Mouse (Mus musculus) thymus, postnatal 10 days (tissue): ENCODE results near the gene H2-DMb2.
A peak's percentile ranks its signal among the peaks of the same experiment; 100 is the strongest.

Source experiments
- DNase-seq, 2 experiments: peaks; one replicate each; pipeline ENCODE4 v3.0.0; 2021; ENCODE audit warnings: low spot score in 2 of 2

Gene H2-DMb2

DNA sequence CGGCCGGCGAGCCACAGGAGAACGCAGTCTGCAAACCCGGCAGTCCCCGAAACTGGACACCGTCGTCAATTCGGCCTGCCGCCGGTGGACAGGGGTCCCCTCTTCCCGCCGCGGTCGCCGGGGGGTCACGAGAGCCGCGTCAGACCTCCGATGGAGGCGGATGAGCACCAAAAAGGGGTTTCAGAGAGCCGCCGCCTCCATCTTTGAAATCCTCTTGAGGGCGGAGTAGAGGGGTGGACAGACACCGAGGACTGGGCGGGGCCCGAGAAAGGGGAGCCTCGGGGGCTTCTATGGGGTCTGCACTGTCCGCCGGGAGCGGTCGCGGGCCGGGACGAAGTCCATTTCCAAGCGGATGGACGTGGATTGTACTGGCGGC, 24.2 kb upstream of the H2-DMb2 start:
- no peak for DNase-seq

DNA sequence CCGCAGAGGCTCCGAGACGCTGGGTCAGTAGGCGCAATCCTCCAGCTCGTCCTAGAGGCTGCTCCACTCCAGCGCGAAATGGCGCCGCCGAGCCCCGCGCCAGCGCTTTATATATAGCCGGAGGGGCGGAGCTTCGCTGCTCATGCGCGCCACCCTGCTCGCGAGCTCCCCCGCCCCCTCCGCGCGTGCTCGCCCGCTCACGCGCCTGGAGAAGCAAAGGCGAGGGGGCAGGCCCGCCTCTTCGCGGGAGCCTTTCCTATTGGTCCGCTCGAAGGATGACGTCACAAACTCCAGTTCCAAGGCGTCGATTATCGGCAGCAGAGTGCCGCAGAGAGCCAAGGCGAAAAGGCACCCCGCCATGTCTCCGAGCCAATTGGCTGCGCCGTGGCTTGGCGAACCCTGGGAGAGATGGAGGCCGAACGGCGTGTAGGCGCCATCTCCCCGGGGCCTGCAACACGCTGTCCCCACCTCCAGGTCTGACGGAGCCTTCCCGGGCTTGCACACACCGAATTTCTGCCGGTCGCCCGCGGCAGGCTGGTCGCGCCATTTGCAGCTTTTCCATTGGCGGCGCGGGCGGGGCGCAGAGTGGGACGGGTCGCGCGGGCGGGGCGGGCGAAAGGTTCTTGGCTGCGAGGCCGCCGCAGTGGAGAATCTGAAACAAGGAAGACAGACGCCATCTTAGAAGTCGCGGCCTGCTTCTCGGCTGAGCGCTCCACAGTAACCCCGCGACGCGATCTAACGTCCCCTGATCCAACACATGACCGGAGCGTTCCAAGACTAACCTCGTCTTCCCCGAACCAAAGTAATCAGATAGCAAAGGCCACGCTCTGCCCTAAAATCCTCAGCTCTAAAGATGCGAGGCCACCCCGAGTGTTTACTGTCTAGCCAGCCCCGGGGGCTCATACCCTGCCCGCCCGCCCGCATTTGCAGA, 23.6 kb upstream of the H2-DMb2 start, which contains the start of gene H2-DMa:
H2-DMa (plus strand) TSS at position 293 of the 931 bp plus-strand sequence.
- peak; percentile 99 for DNase-seq

DNA sequence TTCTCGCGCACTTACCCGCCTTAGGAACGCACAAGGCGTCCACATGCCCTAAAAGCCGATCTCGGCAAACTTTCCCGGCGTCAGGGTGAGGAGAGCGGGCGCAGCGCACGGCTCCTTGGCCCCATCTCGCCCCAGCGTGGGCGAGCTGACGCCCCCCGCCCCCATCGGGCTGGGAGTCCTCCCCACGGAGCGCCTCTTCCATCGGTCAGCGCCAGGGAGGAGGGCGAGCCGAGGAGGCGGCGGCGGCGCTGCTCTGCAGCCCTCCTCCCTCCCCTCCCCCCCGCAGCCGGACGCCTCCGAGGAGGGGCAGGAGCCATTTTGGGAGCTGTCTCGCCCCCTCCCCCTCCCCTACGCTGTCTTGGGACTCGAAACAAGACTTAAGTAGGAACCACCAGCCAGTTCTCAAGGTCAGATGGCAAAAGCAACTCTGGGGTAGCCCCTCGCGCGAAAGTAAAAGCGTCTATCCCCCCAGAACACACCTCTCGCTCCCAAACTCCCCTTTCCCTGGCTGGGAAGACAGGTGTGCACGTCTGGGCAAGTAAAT, 22.9 kb upstream of the H2-DMb2 start:
- DNase-seq, result peak; percentile 79 to 81

DNA sequence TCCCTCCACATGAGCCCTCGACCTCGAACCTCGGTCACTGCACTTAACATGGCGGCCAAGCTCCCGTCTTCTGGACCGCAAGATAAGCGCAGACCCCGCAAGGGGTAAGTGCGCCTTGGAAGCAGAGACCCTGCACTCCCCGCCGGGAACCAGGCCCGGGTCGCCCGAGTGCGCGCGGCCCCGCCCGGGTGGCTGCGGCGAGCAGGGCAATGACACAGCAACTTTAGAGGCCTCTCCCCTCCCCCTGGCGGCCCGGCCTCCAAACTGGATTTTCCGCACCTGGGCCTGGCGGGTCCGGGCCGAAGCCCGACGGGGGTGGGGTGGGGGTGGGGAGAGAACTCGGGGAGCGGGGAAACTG, 22.3 kb upstream of the H2-DMb2 start:
- peak; percentile 81 to 85 for DNase-seq

- peak; percentile 45 to 57 for DNase-seq
These were observed 21.8 kb upstream of the H2-DMb2 start for GRCm38 (mm10) chr17:34121172-34121878.

DNA sequence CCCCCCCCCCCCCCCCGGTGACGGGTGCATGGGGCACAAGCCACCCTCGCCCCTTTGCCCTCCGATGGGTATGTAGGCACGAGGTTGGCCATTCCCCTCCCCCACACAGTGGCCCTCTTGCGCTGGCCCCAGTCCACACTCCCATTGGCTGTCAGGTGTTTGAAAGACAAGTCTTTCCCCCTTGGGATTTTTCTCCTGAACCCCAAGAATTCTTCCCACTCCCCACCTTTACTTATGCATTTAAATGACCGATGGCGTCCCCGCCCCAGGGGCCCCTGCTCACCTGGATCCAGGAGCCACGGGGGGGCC, 21.3 kb upstream of the H2-DMb2 start:
- DNase-seq, result no peak

DNA sequence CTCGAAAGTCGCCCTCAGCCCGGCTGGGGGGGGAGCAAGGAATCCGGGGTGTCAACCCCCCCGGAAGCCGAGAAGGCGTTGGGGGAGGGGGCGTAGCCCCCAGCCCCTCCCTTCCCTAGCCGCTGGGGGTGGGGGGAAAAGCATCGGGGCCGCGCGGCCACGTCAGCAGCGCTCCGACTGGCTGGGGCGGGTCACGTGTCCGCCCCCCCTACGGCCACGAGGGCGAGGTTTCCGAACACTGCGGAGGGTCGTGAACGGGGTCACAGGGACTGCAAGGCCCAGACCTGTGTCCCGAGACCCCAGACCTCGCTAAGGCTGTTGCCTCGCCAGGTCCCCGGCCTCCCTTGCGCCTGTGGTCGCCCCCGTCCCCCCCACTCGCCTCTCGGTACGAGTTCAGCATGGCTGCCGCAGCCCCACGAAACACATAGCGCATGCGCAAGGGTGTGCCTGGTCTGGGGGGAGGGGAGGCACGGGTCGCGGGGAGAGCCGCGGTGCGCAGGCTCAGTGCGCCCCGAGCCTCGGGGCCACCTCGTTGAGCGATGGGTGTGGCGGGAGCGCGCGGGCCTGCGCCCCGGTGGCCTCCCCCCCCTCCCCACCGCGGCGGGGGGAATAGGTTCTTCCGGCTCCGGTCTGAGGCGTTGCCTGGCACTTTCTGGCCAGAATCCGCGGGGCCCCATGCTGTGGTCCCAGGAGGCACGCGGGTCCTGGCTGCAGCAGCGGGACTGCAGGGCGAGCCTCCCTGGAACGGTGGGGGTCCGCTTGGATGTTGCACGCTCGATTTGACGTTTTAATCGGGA, 20.7 kb upstream of the H2-DMb2 start, which contains the start of gene Brd2:
Brd2 (minus strand) TSS at position 447 of the 797 bp plus-strand sequence.
- peak; percentile 98 to 99 for DNase-seq

DNA sequence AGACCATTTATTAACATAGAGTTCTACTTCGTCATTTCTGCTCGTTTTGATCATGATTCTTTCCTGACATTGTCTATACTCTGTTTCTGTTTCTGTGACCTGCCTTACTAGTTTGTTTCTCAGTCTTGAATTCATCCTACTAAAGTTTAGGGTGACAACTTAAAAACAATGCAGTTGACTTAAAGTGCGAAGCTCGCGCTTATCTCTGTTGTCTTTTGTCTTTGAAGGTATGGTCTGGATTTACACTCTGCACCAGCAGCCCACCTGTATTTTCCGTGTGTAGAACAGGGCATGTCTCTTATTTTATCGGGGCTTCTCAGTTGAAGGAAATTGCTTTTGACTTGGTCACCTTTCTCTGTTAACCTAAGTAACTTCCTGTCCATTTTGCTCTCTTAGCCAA, 20.0 kb upstream of the H2-DMb2 start:
- DNase-seq, result no peak

GRCm38 (mm10) chr17:34123518-34123917, 19.6 kb upstream of the H2-DMb2 start:
- no peak for DNase-seq

GRCm38 (mm10) chr17:34124649-34125048, 18.5 kb upstream of the H2-DMb2 start:
- DNase-seq, result no peak

GRCm38 (mm10) chr17:34126826-34127420, 16.2 kb upstream of the H2-DMb2 start:
- no peak for DNase-seq

GRCm38 (mm10) chr17:34127475-34127874, 15.6 kb upstream of the H2-DMb2 start:
- DNase-seq, result peak; percentile 41 to 49

GRCm38 (mm10) chr17:34128264-34128937, 14.7 kb upstream of the H2-DMb2 start:
- DNase-seq, result peak; percentile 49 to 52

- peak; percentile 51 to 60 for DNase-seq
These were observed 13.9 kb upstream of the H2-DMb2 start for GRCm38 (mm10) chr17:34128944-34129791.

GRCm38 (mm10) chr17:34130073-34130947, 12.8 kb upstream of the H2-DMb2 start:
- no peak for DNase-seq

GRCm38 (mm10) chr17:34131911-34132310, 11.2 kb upstream of the H2-DMb2 start:
- DNase-seq, result no peak

GRCm38 (mm10) chr17:34133289-34133688, 9.8 kb upstream of the H2-DMb2 start:
- DNase-seq, result no peak

GRCm38 (mm10) chr17:34134451-34134850, 8.7 kb upstream of the H2-DMb2 start:
- DNase-seq, result no peak
